Mouse (Mus musculus): Measurements from ENCODE around the gene Arih2. TPM values are rescaled to one million over a fixed set of nuclear protein-coding genes. Genes with fewer than 3 reads are reported as not detected.
"Not testable (repeated sequence)": the region's sequence is repeated elsewhere in the genome, so short reads cannot be mapped to it uniquely, and the experiment has no call there.

Gene Arih2
- polyA plus RNA-seq, 1 experiment, result 143 TPM

- no peaks in the 10 kb centered on the region for H3K36me3 ChIP-seq (ENCODE audit: control insufficient read depth, insufficient read depth, low read length)
Observed at GRCm38 (mm10) chr9:108630683-108631082, 18.5 kb downstream of the Arih2 start.

GRCm38 (mm10) chr9:108628141-108628540, 21.0 kb downstream of the Arih2 start:
- TF ChIP-seq POLR2A (IDR thresholded peaks at IDR 0.05; ENCODE audit: control insufficient read depth, low read depth, low read length) (no peak), CTCF (IDR thresholded peaks at IDR 0.05; ENCODE audit: control insufficient read depth, insufficient read depth, insufficient replicate concordance, low read depth, low read length) (no peak)
- H3K27ac ChIP-seq (ENCODE audit: control insufficient read depth, insufficient read depth, low read depth, low read length), result no peak overlapping the region
- H3K27me3 ChIP-seq (ENCODE audit: control insufficient read depth, insufficient read depth, low read length), result no peaks in the 10 kb centered on the region
- H3K4me3 ChIP-seq (ENCODE audit: control insufficient read depth, low read depth, low read length), result no peak overlapping the region
- no peaks in the 10 kb centered on the region for H3K36me3 ChIP-seq (ENCODE audit: control insufficient read depth, insufficient read depth, low read length)
- H3K4me1 ChIP-seq (ENCODE audit: control insufficient read depth, insufficient read depth, low read length), result no peaks in the 10 kb centered on the region

More at GRCm38 (mm10) chr9:108630683-108631082, 18.5 kb downstream of the Arih2 start:
- Histone ChIP-seq H3K4me1 (ENCODE audit: control insufficient read depth, insufficient read depth, low read length) (no peaks in the 10 kb centered on the region), H3K27ac (ENCODE audit: control insufficient read depth, insufficient read depth, low read depth, low read length) (no peak overlapping the region), H3K4me3 (ENCODE audit: control insufficient read depth, low read depth, low read length) (no peak overlapping the region), H3K27me3 (ENCODE audit: control insufficient read depth, insufficient read depth, low read length) (no peaks in the 10 kb centered on the region)
- TF ChIP-seq CTCF (IDR thresholded peaks at IDR 0.05; ENCODE audit: control insufficient read depth, insufficient read depth, insufficient replicate concordance, low read depth, low read length) (no peak), POLR2A (IDR thresholded peaks at IDR 0.05; ENCODE audit: control insufficient read depth, low read depth, low read length) (no peak)

- Histone ChIP-seq H3K4me1 (ENCODE audit: control insufficient read depth, insufficient read depth, low read length) (no peaks in the 10 kb centered on the region), H3K4me3 (ENCODE audit: control insufficient read depth, low read depth, low read length) (no peak overlapping the region), H3K27ac (ENCODE audit: control insufficient read depth, insufficient read depth, low read depth, low read length) (no peak overlapping the region), H3K27me3 (ENCODE audit: control insufficient read depth, insufficient read depth, low read length) (no peaks in the 10 kb centered on the region), H3K36me3 (ENCODE audit: control insufficient read depth, insufficient read depth, low read length) (no peaks in the 10 kb centered on the region)
- TF ChIP-seq CTCF (IDR thresholded peaks at IDR 0.05; ENCODE audit: control insufficient read depth, insufficient read depth, insufficient replicate concordance, low read depth, low read length), result no peak
- TF ChIP-seq POLR2A (IDR thresholded peaks at IDR 0.05; ENCODE audit: control insufficient read depth, low read depth, low read length), result no peak
Observed at GRCm38 (mm10) chr9:108626498-108626897, 22.7 kb downstream of the Arih2 start.

- Histone ChIP-seq H3K4me3 (ENCODE audit: control insufficient read depth, low read depth, low read length) (no peak overlapping the region), H3K27me3 (ENCODE audit: control insufficient read depth, insufficient read depth, low read length) (no peaks in the 10 kb centered on the region), H3K36me3 (ENCODE audit: control insufficient read depth, insufficient read depth, low read length) (peaks cover 1% of the 10 kb centered on the region; the same call in 1 of the 2 replicates), H3K27ac (ENCODE audit: control insufficient read depth, insufficient read depth, low read depth, low read length) (no peak overlapping the region), H3K4me1 (ENCODE audit: control insufficient read depth, insufficient read depth, low read length) (no peaks in the 10 kb centered on the region)
- TF ChIP-seq CTCF (IDR thresholded peaks at IDR 0.05; ENCODE audit: control insufficient read depth, insufficient read depth, insufficient replicate concordance, low read depth, low read length), result no peak
- no peak for TF ChIP-seq POLR2A (IDR thresholded peaks at IDR 0.05; ENCODE audit: control insufficient read depth, low read depth, low read length)
Observed at GRCm38 (mm10) chr9:108617301-108617700, 31.9 kb downstream of the Arih2 start.

- H3K36me3 ChIP-seq (ENCODE audit: control insufficient read depth, insufficient read depth, low read length), result peaks cover 3% of the 10 kb centered on the region
- no peak overlapping the region for H3K27ac ChIP-seq (ENCODE audit: control insufficient read depth, insufficient read depth, low read depth, low read length)
- H3K4me3 ChIP-seq (ENCODE audit: control insufficient read depth, low read depth, low read length), result no peak overlapping the region
- no peaks in the 10 kb centered on the region for H3K27me3 ChIP-seq (ENCODE audit: control insufficient read depth, insufficient read depth, low read length)
- no peak for TF ChIP-seq POLR2A (IDR thresholded peaks at IDR 0.05; ENCODE audit: control insufficient read depth, low read depth, low read length)
- TF ChIP-seq CTCF (IDR thresholded peaks at IDR 0.05; ENCODE audit: control insufficient read depth, insufficient read depth, insufficient replicate concordance, low read depth, low read length), result no peak
- H3K4me1 ChIP-seq (ENCODE audit: control insufficient read depth, insufficient read depth, low read length), result no peaks in the 10 kb centered on the region
Observed at GRCm38 (mm10) chr9:108611488-108611887, 37.7 kb downstream of the Arih2 start.

- Histone ChIP-seq H3K4me3 (ENCODE audit: control insufficient read depth, low read depth, low read length) (no peak overlapping the region), H3K36me3 (ENCODE audit: control insufficient read depth, insufficient read depth, low read length) (peaks cover 2% of the 10 kb centered on the region), H3K27me3 (ENCODE audit: control insufficient read depth, insufficient read depth, low read length) (no peaks in the 10 kb centered on the region), H3K4me1 (ENCODE audit: control insufficient read depth, insufficient read depth, low read length) (no peaks in the 10 kb centered on the region), H3K27ac (ENCODE audit: control insufficient read depth, insufficient read depth, low read depth, low read length) (no peak overlapping the region)
- TF ChIP-seq POLR2A (IDR thresholded peaks at IDR 0.05; ENCODE audit: control insufficient read depth, low read depth, low read length) (no peak), CTCF (IDR thresholded peaks at IDR 0.05; ENCODE audit: control insufficient read depth, insufficient read depth, insufficient replicate concordance, low read depth, low read length) (no peak)
Observed at GRCm38 (mm10) chr9:108608889-108609288, 40.3 kb downstream of the Arih2 start.

GRCm38 (mm10) chr9:108607929-108608328, 41.3 kb downstream of the Arih2 start:
- H3K36me3 ChIP-seq (ENCODE audit: control insufficient read depth, insufficient read depth, low read length); H3K4me3 ChIP-seq (ENCODE audit: control insufficient read depth, low read depth, low read length); H3K27me3 ChIP-seq (ENCODE audit: control insufficient read depth, insufficient read depth, low read length); H3K4me1 ChIP-seq (ENCODE audit: control insufficient read depth, insufficient read depth, low read length); H3K27ac ChIP-seq (ENCODE audit: control insufficient read depth, insufficient read depth, low read depth, low read length): not testable (repeated sequence)

- Histone ChIP-seq H3K27me3 (ENCODE audit: control insufficient read depth, insufficient read depth, low read length) (no peaks in the 10 kb centered on the region), H3K36me3 (ENCODE audit: control insufficient read depth, insufficient read depth, low read length) (no peaks in the 10 kb centered on the region; the same call in 1 of the 2 replicates), H3K4me1 (ENCODE audit: control insufficient read depth, insufficient read depth, low read length) (peaks cover 5% of the 10 kb centered on the region), H3K27ac (ENCODE audit: control insufficient read depth, insufficient read depth, low read depth, low read length) (no peak overlapping the region), H3K4me3 (ENCODE audit: control insufficient read depth, low read depth, low read length) (no peak overlapping the region)
- no peak for TF ChIP-seq CTCF (IDR thresholded peaks at IDR 0.05; ENCODE audit: control insufficient read depth, insufficient read depth, insufficient replicate concordance, low read depth, low read length)
- no peak for TF ChIP-seq POLR2A (IDR thresholded peaks at IDR 0.05; ENCODE audit: control insufficient read depth, low read depth, low read length)
Observed at GRCm38 (mm10) chr9:108601986-108602385, 47.2 kb downstream of the Arih2 start.
